Mouse (Mus musculus) C2C12 (cell line): Measurements from ENCODE around the gene Usp36. TPM values are rescaled to one million over a fixed set of nuclear protein-coding genes. Genes with fewer than 3 reads are reported as not detected.

Experiments
- H3K27me3 ChIP-seq: one replicate; pipeline ENCODE4 v1.6.1; 2011; ENCODE audit not compliant: control insufficient read depth, insufficient read depth, insufficient read length
- H3K36me3 ChIP-seq: one replicate; pipeline ENCODE4 v1.6.1; 2011; ENCODE audit not compliant: control insufficient read depth, insufficient read depth
- H3K4me3 ChIP-seq: one replicate; pipeline ENCODE4 v1.5.1; 2011; ENCODE audit warnings: mild to moderate bottlenecking, control low read depth; ENCODE audit not compliant: poor library complexity, insufficient read depth, severe bottlenecking
- H3K79me2 ChIP-seq: one replicate; pipeline ENCODE4 v1.6.1; 2011; ENCODE audit not compliant: control insufficient read depth, insufficient read depth
- H3K79me3 ChIP-seq: one replicate; pipeline ENCODE4 v1.6.1; 2011; ENCODE audit warnings: low read depth, control low read depth
- H3ac ChIP-seq: one replicate; pipeline ENCODE3; 2011; ENCODE audit warnings: low read depth; ENCODE audit not compliant: control insufficient read depth, insufficient read length
- CEBPB ChIP-seq: IDR thresholded peaks from one replicate; pipeline ENCODE4 v1.6.1; 2011; ENCODE audit warnings: low read depth, mild to moderate bottlenecking, control low read depth, moderate library complexity
- CTCF ChIP-seq: IDR thresholded peaks from one replicate; pipeline ENCODE4 v1.5.1; 2011; ENCODE audit not compliant: control insufficient read depth, insufficient read depth, insufficient read length
- FOSL1 ChIP-seq: IDR thresholded peaks from one replicate; pipeline ENCODE4 v1.8.0; 2011; ENCODE audit warnings: mild to moderate bottlenecking, low read length; ENCODE audit not compliant: poor library complexity, insufficient read depth, severe bottlenecking
- MAX ChIP-seq: IDR thresholded peaks from one replicate; pipeline ENCODE4 v1.6.1; 2011; ENCODE audit warnings: mild to moderate bottlenecking, control low read depth
- MYOD1 ChIP-seq: IDR thresholded peaks from one replicate; pipeline ENCODE4 v1.6.1; 2011; ENCODE audit warnings: low read depth; ENCODE audit not compliant: control insufficient read depth, insufficient read length
- MYOG ChIP-seq: IDR thresholded peaks from one replicate; pipeline ENCODE4 v1.6.1; 2011; ENCODE audit not compliant: control insufficient read depth, insufficient read length; ENCODE audit errors: extremely low read depth
- USF1 ChIP-seq: IDR thresholded peaks from one replicate; pipeline ENCODE4 v1.6.1; 2011; ENCODE audit warnings: low read depth, mild to moderate bottlenecking, control low read depth, moderate library complexity
- polyA plus RNA-seq: library from polyadenylated mRNA; unstranded; fragments of >200 nt; fragmentation: generic; extraction: Trizol; gene quantifications from one replicate; pipeline ENCODE4 v1.2.1, GENCODE M21; 2012; ENCODE audit warnings: missing spikeins

Usp36 gene
- polyA plus RNA-seq, 1 experiment = 14.8 TPM

- TF ChIP-seq MYOD1 = no peak
- no peak for TF ChIP-seq MAX
- TF ChIP-seq CEBPB = no peak
- no peak for TF ChIP-seq USF1
- TF ChIP-seq CTCF = no peak
- no peak for TF ChIP-seq FOSL1
- no peak for TF ChIP-seq MYOG
- H3K79me3 ChIP-seq = no peaks in the 10 kb centered on the region
- no peak overlapping the region for H3K4me3 ChIP-seq
- H3ac ChIP-seq = no peak overlapping the region
- H3K36me3 ChIP-seq = peaks cover 27% of the 10 kb centered on the region
- H3K27me3 ChIP-seq = no peaks in the 10 kb centered on the region
- H3K79me2 ChIP-seq = no peaks in the 10 kb centered on the region
These were observed 36.4 kb downstream of the Usp36 start for GRCm38 (mm10) chr11:118253447-118254158.

- Histone ChIP-seq H3K27me3 (no peaks in the 10 kb centered on the region), H3ac (peak overlapping the region; percentile 47), H3K79me3 (peaks cover 4% of the 10 kb centered on the region), H3K79me2 (peaks cover 42% of the 10 kb centered on the region), H3K36me3 (no peaks in the 10 kb centered on the region), H3K4me3 (peak overlapping the region; percentile 15)
- TF ChIP-seq FOSL1 (no peak), MYOD1 (no peak), CEBPB (no peak), MAX (no peak), MYOG (no peak), USF1 (no peak), CTCF (no peak)
These were observed 41.0 kb downstream of the Usp36 start for GRCm38 (mm10) chr11:118249012-118249383.

GRCm38 (mm10) chr11:118248150-118249011 lies 41.7 kb downstream of the Usp36 start, which contains the start of gene Cyth1:
Gene Cyth1 (minus strand): TSS chr11:118248592.
- peaks cover 48% of the 10 kb centered on the region for H3K79me2 ChIP-seq
- no peak for TF ChIP-seq USF1
- peak; percentile 60 for TF ChIP-seq CEBPB

GRCm38 (mm10) chr11:118247359-118248095 lies 42.5 kb downstream of the Usp36 start:
- TF ChIP-seq FOSL1 = no peak
- no peak for TF ChIP-seq MYOD1
- TF ChIP-seq CTCF = no peak
- TF ChIP-seq USF1 = no peak
- TF ChIP-seq MAX = no peak
- TF ChIP-seq MYOG = no peak
- TF ChIP-seq CEBPB = no peak

More at GRCm38 (mm10) chr11:118248150-118249011, 41.7 kb downstream of the Usp36 start, which contains the start of gene Cyth1:
- H3K27me3 ChIP-seq = no peaks in the 10 kb centered on the region
- no peaks in the 10 kb centered on the region for H3K36me3 ChIP-seq
- peak within 1 kb of the TSS; percentile 74 for H3ac ChIP-seq
- peaks cover 4% of the 10 kb centered on the region for H3K79me3 ChIP-seq
- peak within 1 kb of the TSS; percentile 89 for H3K4me3 ChIP-seq

GRCm38 (mm10) chr11:118246724-118247123 lies 43.3 kb downstream of the Usp36 start:
- H3K79me3 ChIP-seq = peaks cover 6% of the 10 kb centered on the region

More at GRCm38 (mm10) chr11:118247359-118248095, 42.5 kb downstream of the Usp36 start:
- peak overlapping the region; percentile 74 for H3ac ChIP-seq
- H3K4me3 ChIP-seq = peak overlapping the region; percentile 89
- no peaks in the 10 kb centered on the region for H3K27me3 ChIP-seq
- H3K36me3 ChIP-seq = no peaks in the 10 kb centered on the region
- H3K79me2 ChIP-seq = peaks cover 54% of the 10 kb centered on the region
- peaks cover 6% of the 10 kb centered on the region for H3K79me3 ChIP-seq

More at GRCm38 (mm10) chr11:118246724-118247123, 43.3 kb downstream of the Usp36 start:
- no peak overlapping the region for H3K4me3 ChIP-seq
- peaks cover 62% of the 10 kb centered on the region for H3K79me2 ChIP-seq
- H3K36me3 ChIP-seq = no peaks in the 10 kb centered on the region
- no peaks in the 10 kb centered on the region for H3K27me3 ChIP-seq
- H3ac ChIP-seq = no peak overlapping the region
- TF ChIP-seq MAX (no peak), CTCF (no peak), MYOD1 (no peak), MYOG (no peak), FOSL1 (no peak), USF1 (no peak), CEBPB (no peak)
